Mouse (Mus musculus) spleen, postnatal 10 days (tissue): ENCODE data around the gene Gls2.
"Not testable (repeated sequence)": the region's sequence is repeated elsewhere in the genome, so short reads cannot be mapped to it uniquely, and the experiment has no call there.

Experiments
- DNase-seq, 2 experiments: peaks; one replicate each; pipeline ENCODE4 v3.0.0; 2021 to 2022; ENCODE audit warnings: low spot score in 2 of 2

The Gls2 gene

DNA sequence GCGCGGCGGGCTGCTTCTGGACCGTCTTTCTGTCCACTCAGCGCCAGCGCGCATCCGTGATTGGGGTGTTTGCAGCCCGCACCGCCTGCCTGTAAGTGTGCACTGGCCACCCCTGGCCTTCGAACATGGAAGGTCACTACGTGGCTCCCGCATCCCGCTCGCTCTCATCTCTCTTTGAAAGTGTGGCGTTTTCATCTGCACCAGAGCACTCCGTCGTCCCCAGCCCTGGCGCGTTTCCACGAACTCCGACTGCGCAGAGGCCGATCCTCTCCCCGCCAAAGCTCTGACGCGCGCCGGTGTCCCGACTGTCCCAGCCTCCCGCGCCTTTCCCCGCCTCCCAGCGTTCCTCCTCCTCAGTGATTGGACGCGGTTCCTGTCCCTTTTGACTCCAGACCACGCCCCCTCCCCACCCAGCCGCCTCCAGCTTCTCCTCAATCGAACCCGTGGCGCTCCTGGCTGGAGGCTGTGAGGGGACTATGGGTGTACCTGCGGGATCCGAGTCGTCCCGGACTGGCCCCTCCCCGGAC is at the start of gene Gls2:
Gene Gls2 (plus strand): TSS at position 434 of the 527 bp plus-strand sequence.
- DNase-seq, result peak; percentile 88 to 97

DNA sequence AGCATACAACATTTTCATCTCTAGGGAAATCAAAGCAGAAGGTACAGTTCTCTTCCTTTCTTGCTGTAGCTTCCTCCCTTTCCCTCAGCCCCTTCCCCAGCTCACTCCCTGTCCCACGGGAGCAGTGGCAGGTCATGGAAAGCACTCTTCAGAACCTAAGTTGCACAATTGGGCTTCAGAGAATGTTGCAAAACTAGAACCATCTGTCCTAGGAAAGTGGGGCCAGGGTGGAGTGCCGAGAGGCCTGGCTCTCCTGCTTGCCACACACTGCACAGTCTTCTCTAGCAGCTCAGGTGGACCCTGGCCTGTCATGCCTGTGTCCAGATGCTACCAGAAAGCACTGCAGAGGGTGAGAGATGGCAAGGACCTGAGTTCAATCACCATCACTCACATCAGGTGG is 49.3 kb upstream of the Gls2 start:
- DNase-seq, result no peak

DNA sequence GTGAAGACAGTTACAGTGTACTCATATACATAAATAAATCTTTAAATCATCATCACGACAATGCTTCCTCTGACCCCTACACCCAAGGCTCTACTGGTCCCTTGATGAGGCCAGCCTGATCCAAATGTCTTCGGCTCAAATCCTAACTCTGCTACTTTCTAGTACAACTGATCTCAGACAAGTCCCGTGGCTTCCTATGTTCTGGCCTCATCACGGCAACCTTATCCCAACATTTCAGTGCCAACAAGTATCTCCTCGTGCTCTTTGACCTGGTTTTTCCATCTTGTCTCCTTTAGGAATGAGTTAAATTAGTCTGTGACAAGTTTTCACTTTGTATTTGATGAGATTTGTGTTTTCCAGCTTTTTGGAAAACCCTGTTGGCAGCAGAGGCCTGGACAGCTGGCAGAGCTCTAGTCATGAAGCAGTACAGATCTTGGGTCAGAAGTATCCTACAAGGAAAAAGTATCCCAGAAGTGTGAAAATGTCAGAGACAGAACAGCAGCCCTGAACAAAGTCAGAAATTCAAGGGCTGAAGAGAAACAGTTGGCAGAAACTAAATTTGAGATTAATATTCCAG is 45.4 kb upstream of the Gls2 start:
- DNase-seq, result no peak

DNA sequence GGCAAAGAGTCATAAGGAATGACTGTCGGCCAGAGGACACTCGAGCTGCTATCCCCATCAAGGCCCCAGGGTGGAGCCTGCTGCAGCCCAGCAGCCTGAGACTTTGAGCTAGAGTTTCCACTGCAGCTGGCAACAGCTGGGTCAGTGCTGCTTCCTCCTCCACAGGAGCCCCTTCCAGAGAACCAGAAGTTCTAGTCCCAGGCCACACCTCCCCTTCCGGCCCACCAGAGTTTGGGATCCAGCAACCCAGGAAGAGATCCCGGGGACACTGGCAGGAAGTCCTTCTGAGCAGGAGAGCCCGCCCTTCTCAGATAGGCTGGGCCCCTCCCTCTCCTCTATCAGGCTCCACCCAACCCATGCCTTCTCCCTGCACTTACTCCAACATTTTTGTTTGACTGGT is 44.7 kb upstream of the Gls2 start:
- DNase-seq, result peak; percentile 67 to 72

DNA sequence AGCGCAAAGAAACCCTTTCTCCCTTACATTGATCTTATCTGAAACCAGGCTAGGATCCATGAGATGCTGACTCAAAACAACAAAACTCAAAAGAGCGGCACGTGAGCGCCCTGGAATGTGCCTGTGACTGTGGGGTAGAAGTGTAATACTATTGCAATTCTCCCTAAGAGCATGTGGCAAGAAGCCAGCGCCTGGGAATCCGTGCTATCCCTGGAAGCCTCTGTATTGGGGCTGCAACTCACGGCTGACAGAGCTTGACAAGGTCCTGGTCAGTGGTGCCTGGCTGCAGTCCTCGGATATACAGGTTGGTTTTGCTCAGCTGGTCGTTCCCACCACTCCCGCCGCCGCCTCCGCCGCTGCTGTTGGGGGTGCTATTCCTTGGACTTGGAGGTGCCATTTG is 43.3 kb upstream of the Gls2 start:
- no peak for DNase-seq

DNA sequence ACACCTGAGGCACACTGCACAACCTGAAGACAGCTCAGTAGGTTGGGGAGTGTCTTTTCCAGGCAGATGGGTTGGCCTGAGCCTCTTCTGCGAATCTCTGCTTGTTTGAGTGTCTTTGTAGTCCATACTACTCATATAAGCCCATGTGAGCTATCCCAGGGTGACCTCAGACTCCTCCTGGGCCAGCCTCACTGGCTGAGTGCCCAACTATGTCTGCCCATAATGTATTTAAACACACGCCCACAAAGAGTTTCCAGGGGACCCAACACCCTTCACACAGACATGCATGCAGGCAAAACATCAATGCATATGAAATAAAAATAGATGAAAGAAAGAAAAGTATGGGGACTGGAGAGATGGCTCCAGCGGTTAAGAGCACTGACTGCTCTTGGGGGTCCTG is 40.3 kb upstream of the Gls2 start:
- no peak for DNase-seq

DNA sequence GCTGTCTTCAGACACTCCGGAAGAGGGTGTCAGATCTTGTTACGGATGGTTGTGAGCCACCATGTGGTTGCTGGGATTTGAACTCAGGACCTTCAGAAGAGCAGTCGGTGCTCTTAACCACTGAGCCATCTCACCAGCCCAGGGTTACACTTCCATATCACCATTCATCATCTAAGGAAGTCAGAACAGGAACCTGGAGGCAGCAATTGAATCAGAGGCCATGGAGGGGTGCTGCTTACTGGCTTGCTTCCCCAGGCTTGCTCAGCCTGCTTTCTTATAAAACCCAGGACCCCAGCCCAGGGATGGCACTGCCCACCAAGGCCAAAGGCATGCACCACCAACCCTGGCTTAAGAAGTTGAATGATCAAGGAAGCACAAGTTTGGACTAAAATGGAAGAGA is 28.5 kb upstream of the Gls2 start:
- not testable (repeated sequence) for DNase-seq

DNA sequence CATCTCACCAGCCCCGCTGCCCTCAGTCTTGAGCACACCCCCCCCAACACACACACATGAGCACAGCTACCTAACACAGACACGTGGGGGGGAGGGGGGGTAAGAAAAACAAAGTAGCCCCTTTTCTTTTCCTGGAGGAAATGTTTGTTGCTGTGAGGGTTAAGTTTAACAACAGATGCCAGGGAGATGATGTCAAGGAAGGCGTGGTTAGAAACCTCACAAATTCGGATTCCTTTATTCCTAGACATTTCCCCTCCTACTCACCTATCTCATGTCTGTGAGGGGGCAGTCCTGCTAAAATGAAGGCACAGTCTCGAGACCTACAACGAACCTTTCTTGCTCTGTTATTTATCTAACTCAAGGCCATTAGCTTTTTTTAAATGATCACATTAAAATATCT is 27.2 kb upstream of the Gls2 start:
- no peak for DNase-seq

DNA sequence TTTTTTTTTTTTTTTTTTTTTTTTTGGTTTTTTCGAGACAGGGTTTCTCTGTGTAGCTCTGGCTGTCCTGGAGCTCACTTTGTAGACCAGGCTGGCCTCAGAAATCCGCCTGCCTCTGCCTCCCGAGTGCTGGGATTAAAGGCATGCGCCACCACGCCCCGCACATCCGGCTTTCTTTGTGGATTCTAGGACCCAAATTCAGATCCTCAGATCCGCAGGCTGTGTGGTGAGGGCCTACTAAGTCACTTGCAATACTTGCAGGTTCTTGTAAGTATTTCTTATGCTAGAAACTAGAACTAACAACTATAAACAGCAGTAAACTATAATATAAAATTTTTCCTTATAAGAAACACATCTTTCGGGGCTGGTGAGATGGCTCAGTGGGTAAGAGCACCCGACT is 22.9 kb upstream of the Gls2 start:
- DNase-seq, result not testable (repeated sequence)

DNA sequence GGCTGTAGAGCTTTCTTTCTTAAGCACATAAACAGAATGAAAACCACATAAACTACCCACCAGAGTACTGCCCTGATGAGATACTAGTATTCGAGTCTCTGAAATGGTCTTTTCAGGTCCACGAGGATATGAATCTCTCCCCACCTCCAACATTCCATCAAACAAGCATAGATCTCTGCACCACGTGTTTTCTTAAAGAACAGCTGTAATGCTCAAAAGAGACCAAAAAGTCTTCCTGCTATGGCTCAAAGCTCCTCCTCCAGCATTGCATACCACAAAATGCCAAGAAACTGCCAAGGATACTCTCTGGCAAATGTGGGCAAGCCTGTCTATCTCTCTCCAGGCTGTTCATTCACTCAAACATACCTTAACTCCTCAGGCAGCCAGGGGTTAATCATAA is 19.0 kb upstream of the Gls2 start:
- no peak for DNase-seq

DNA sequence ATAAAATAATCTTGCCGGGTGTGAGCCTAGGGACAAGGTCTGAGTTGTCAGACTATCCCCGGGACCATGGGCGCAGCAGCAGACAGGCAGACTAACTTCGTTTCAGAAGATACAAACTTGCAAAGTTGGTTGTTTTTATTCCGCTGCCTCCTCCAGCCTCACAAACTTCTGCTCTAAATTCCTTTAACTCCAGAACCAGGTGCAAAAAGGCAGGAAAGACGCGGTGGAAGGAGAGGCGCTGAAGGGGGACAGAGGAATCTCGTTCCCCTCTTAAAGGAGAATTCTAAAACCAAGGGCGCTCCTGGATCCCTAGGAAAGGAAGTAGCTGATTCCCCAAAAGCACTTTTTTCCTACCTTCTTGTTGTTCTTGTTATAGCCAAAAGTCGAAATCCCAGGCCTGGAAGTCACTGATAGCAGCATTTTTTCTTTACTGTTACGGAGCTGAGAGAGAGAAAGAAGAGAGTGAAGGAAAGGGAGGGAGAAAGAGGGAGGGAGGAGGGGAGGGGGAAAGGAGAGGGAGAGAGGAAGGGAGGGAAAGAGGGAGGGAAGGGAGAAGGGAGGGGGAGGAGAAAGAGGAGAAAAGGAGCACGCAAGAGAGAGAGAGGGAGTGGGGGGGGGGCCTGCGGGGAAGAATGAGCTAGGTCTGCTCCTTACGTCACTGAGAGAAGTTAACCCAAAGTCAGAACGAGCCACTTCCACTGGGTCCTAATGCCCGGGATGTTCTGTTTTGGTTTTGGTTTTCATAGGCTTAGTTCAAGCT is 18.1 kb upstream of the Gls2 start:
- DNase-seq, result peak; percentile 34 to 63

DNA sequence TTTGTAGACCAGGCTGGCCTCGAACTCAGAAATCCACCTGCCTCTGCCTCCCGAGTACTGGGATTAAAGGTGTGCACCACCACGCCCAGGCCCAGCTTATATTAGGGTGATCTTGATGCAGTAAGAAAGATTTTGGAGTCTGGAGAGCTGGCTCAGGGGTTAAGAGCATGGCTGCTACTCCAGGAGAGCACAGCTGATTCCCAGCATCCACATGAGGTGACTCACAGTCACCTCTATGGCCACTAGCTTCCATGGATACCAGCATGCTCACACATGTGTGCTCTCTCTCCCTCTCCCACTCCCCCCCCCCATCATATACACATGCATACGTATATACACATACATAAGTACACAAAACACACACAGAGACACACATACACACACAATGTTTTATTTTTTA is 16.9 kb upstream of the Gls2 start:
- no peak for DNase-seq

DNA sequence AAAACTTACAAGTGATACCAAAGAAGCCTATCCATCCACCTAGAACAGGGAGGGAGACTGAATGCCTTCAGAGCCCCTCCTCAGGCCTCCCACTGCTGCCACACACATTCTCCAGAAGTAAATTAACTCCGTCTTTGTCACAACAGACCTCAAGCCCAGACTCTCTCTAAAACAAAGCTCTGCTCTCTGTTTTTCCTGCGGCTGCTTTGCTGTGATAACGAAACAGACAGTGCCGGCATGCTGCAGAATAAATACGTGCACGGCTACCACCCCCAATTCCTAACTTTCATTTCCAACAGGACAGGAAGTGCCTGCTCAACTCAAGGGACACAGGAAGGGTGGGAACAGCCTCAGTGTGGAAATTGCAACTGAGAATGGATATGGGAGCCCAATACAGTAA is 14.3 kb upstream of the Gls2 start, which contains the start of gene Rbms2:
Gene Rbms2 (minus strand): TSS at position 309 of the 400 bp plus-strand sequence.
- no peak for DNase-seq

DNA sequence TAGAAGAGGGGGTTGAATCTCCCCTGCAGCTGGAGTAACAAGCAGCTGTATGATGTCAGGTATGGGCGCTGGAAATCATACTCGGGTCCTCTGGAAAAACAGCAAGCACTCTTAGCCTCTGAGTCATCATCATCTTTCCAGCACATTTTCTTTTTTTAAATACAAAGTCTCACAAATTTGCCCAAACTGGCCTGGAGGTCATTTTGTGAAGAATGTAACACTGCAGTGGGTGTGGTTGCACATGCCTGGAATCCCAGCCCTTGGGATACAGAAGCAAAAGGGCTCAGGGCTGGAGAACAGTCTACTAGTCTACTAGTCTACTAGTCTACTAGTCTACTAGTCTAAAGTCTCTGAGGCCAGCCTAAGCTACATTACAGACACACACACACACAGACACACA is 10.0 kb upstream of the Gls2 start:
- DNase-seq, result no peak

DNA sequence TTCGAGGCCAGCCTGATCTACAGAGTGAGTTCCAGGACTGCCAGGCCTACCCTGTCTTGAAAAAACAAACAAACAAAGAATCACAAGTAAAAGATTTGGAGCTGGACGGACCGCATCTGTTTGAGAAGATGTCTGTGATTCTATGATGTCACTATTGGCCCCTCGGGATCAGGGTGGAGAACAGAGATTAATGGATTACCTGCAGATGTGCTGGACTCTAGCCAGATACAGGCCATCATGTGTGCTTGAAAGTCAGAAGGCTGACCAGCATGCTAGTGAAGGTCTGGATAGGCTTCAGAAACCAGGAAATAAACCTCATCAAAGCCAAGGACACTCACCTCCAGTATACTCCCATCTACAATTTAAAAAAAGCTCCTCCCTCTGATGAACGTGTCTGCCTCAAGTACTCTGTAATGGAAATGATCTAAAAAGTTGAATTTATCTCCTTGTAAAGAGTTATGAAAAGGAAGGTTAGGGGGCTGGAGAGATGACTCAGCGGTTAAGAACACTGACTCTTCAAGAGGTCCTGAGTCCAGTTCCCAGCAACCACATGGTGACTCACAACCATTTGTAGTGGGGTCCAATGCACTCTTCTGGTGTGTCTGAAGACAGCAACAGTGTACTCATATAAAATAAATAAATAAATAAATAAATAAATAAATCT is 8.8 kb upstream of the Gls2 start:
- DNase-seq, result no peak

DNA sequence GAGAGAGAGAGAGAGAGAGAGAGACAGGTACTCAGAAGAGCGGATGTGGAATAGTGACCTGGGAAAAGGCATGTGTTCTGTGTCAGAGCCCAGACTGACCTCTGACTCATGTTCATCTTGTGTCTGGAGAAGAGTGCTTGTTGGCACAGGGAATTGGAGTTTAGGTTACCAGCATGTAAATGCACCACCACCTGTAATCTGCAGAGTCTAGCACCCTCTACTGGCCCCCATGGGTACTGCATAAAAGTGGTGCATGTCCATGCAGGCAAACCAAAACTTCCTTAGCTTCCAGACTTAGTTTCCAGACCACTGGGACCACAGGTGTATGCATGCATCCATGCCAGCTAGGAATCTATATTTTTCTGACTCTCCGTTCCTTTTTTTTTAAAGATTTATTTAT is 8.3 kb upstream of the Gls2 start:
- peak; percentile 85 to 90 for DNase-seq

DNA sequence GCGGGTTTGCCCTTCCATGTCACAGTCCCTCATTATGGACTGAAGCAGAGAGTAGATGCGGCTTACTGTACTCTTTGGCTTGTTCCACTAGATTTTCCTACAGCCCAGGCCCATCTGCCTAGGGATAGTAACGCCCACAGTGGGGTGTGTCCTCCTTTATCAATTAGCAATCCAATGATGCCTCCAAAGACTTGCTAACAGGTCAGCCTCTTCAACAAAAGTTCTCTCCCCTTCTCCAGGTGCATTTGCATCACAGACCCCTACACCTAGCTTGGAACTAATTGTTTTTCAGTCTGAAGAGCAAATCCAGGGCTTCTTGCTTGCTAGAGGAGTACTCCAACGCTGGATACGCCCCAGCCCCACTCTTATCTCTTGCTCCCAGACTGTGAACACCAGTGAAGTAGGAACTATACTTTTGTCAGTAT is 7.1 kb upstream of the Gls2 start:
- DNase-seq, result peak; percentile 48 to 66

DNA sequence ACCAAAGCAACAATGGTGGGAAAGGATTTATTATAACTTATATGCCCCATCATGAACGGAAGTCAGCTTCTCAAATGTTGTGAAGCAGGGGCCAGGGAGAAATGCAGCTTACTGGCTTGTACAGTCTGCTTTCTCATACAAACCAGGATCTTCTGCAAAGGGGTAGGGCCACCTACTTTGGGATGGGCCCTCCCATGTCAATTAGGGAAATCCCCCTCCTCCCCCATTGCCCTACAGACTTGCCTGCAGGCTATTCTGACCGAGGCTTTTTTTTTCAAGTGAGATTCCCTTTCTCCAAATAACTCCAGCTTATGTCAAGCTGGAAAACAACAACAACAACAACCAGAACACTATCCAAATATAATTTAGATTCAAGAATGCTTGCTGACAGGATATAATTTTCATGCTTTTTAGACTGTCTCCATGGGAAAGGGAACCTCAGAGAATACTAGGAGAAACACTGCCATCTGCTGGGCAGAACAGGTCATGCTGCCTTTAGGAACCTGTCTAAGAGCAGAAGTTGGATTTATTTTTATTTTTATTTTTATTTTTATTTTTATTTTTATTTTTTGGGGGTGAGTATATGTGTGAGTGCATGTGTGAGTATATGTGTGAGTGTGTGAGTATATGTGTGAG is 5.9 kb upstream of the Gls2 start:
- DNase-seq, result peak; percentile 72 to 87

DNA sequence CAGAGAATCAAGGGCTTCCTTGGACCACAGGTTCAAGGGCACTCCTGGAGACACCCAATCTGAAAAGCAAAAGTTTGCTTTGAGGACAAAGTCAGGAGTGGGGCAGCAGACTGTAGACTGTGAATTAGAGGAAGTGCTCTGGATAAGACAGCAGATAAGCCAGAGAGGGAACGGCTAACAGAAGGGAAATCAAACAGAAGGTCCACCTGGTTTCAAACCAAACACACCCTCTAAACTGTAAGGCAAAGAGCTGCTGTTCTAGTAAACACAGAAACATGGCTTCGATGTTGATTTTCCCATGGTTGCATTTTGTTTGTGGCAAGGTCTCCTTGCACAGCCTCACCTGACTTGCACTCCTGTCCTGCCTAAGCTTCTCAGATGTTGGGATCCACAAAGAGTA is 2.8 kb upstream of the Gls2 start:
- no peak for DNase-seq

DNA sequence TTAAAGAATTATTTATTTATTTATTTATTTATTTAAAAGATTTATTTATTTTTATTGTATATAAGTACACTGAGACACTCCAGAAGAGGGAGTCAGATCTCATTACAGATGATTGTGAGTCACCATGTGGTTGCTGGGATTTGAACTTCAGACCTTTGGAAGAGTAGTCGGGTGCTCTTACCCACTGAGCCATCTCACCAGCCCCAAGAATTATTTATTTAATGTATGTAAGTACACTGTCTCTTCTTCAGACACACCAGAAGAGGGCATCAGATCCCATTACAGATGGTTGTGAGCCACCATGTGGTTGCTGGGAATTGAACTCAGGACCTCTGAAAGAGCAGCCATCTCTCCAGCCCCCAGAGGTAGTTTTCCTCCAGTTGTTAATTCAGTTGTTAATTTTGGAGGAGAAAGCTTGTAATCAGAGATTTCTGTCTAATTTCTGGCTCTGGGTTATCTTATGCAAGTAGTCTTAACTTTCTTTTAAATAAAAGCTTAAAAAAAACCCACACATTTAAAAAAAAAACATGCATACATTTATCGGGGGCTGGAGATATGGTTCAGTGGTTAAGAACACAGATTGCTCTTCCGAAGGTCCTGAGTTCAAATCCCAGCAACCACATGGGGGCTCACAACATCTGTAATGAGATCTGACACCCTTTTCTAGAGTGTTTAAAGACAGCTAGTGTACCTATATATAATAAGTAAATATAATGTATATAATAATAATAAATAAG is 2.1 kb upstream of the Gls2 start:
- DNase-seq, result not testable (repeated sequence)

DNA sequence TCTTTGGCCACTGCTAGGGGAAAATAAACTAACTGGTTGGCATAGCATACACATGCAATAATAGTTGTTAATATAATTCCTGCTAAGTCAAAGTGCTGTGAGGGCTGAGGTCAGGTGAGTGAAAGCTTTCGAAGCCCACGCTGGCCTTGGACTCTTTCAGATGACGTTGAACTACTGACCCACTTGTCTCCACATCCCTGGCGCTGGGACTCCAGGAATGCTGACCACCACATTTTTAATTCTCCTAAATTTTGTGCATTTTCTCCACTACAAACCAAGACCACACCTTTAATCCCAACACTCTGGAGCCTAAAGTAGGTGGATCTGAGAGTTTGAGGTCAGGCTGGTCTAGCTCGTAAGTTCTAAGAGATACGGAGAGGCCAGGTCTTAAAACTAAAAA is 1.1 kb upstream of the Gls2 start:
- no peak for DNase-seq
